Mouse (Mus musculus) stomach, postnatal 0 days (tissue): ENCODE data around the gene Sptbn4.

Experiments
- CTCF ChIP-seq: IDR thresholded peaks from 2 replicates; pipeline ENCODE4 v1.5.1; 2016; ENCODE audit warnings: antibody characterized with exemption, low read depth, mild to moderate bottlenecking, moderate library complexity
- EP300 ChIP-seq: optimal IDR thresholded peaks from 2 replicates; pipeline ENCODE3; 2016; ENCODE audit warnings: antibody characterized with exemption

GRCm38 (mm10) chr7:27367976-27368375 lies 79.5 kb downstream of the Sptbn4 start:
- no peak for TF ChIP-seq CTCF
- no peak for TF ChIP-seq EP300
